Mouse (Mus musculus): ENCODE data around the gene Lamc2.

- TF ChIP-seq HCFC1 (IDR thresholded peaks at IDR 0.05; ENCODE audit: low read depth, low read length): no peak
- no peak for TF ChIP-seq POLR2A (IDR thresholded peaks at IDR 0.05; ENCODE audit: control insufficient read depth in 1 of 2, insufficient read depth in 1 of 2, low read depth in 1 of 2, low read length in 2 of 2, poor library complexity in 1 of 2)
Observed at GRCm38 (mm10) chr1:153227916-153228315, 41.7 kb upstream of the Lamc2 start.

All from MEL (cell line).